Mouse (Mus musculus) CD4-positive helper T cell, adult 2 months (primary cell): ENCODE measurements around the gene A630095N17Rik.

Source experiments
- DNase-seq: peaks from one replicate; pipeline ENCODE4 v3.0.0-alpha.2; 2012; ENCODE audit warnings: low read depth, missing footprints, low spot score

Gene A630095N17Rik

GRCm38 (mm10) chr1:75231664-75232152, at the start of gene A630095N17Rik:
Gene A630095N17Rik, minus strand, starts transcription at chr1:75232102.
- DNase-seq = no peak

- DNase-seq = no peak
These were observed 46.3 kb upstream of the A630095N17Rik start, which contains the start of gene Resp18 for GRCm38 (mm10) chr1:75278228-75278627. Gene Resp18, minus strand, starts transcription at chr1:75278415.

GRCm38 (mm10) chr1:75277195-75278188, 45.6 kb upstream of the A630095N17Rik start:
- DNase-seq = no peak

- no peak for DNase-seq
These were observed 32.4 kb upstream of the A630095N17Rik start, which contains the start of gene Ptprn for GRCm38 (mm10) chr1:75264091-75264880. Gene Ptprn, minus strand, starts transcription at chr1:75264502.

GRCm38 (mm10) chr1:75262969-75263951, 31.4 kb upstream of the A630095N17Rik start:
- DNase-seq = peak; percentile 41

- no peak for DNase-seq
These were observed 29.4 kb upstream of the A630095N17Rik start for GRCm38 (mm10) chr1:75261278-75261677.

GRCm38 (mm10) chr1:75255516-75256046, 23.7 kb upstream of the A630095N17Rik start:
- no peak for DNase-seq

GRCm38 (mm10) chr1:75254625-75255013, 22.7 kb upstream of the A630095N17Rik start:
- no peak for DNase-seq

- peak; percentile 81 for DNase-seq
These were observed 22.1 kb upstream of the A630095N17Rik start for GRCm38 (mm10) chr1:75253849-75254624.

- no peak for DNase-seq
These were observed 21.1 kb upstream of the A630095N17Rik start for GRCm38 (mm10) chr1:75253029-75253428.

- no peak for DNase-seq
These were observed 20.4 kb upstream of the A630095N17Rik start for GRCm38 (mm10) chr1:75252308-75252707.

- DNase-seq = peak; percentile 90
These were observed 19.4 kb upstream of the A630095N17Rik start for GRCm38 (mm10) chr1:75251112-75251970.

GRCm38 (mm10) chr1:75250498-75250897, 18.6 kb upstream of the A630095N17Rik start:
- no peak for DNase-seq

GRCm38 (mm10) chr1:75248041-75248772, 16.3 kb upstream of the A630095N17Rik start:
- DNase-seq = peak; percentile 71

GRCm38 (mm10) chr1:75247071-75247930, 15.4 kb upstream of the A630095N17Rik start:
- DNase-seq = no peak

- peak; percentile 55 for DNase-seq
These were observed 12.9 kb upstream of the A630095N17Rik start for GRCm38 (mm10) chr1:75244836-75245235.
